Comparison of ENCODE assay signal across 8 mouse cellular contexts in genomic region chr6:24662483-24662882, GRCm38 (mm10). TPM values are rescaled to one million over a fixed set of nuclear protein-coding genes. Genes with fewer than 3 reads are reported as not detected.
DNase-seq lines count a peak whose midpoint lies in the region; ATAC-seq lines count a peak whose summit lies in the region.

No protein-coding gene starts in this region.

- H3K27ac ChIP-seq in heart, embryonic 13.5 days (replicated peaks) = no peak overlapping the region
- no peak overlapping the region for H3K27ac ChIP-seq in forebrain, embryonic 12.5 days
- H3K27ac ChIP-seq in liver, embryonic 15.5 days (replicated peaks) = peak overlapping the region; percentile 57

- H3K27me3 ChIP-seq in heart, embryonic 13.5 days (replicated peaks) = no peaks in the 10 kb centered on the region
- H3K27me3 ChIP-seq in forebrain, embryonic 12.5 days = no peaks in the 10 kb centered on the region
- no peaks in the 10 kb centered on the region for H3K27me3 ChIP-seq in liver, embryonic 15.5 days

- H3K4me1 ChIP-seq in heart, embryonic 13.5 days = peaks cover 38% of the 10 kb centered on the region
- H3K4me1 ChIP-seq in forebrain, embryonic 12.5 days = peaks cover 13% of the 10 kb centered on the region
- H3K4me1 ChIP-seq in liver, embryonic 15.5 days (replicated peaks) = peaks cover 32% of the 10 kb centered on the region

- DNase-seq in heart, postnatal 36 days = no peak
- peak; percentile 22 for DNase-seq in A20 (ENCODE audit: low read depth, low spot score)
- no peak for DNase-seq in retina, postnatal 1 day
- DNase-seq in right cerebral cortex, postnatal 25 days = no peak

- peak overlapping the region; percentile 95 for H3K4me2 ChIP-seq in heart, embryonic 13.5 days
- H3K4me2 ChIP-seq in forebrain, embryonic 12.5 days = peak overlapping the region; percentile 36
- H3K4me2 ChIP-seq in liver, embryonic 15.5 days = peak overlapping the region; percentile 84

- peak overlapping the region; percentile 100 for H3K4me3 ChIP-seq in heart, embryonic 13.5 days
- H3K4me3 ChIP-seq in forebrain, embryonic 12.5 days (replicated peaks) = no peak overlapping the region
- H3K4me3 ChIP-seq in liver, embryonic 15.5 days (replicated peaks) = peak overlapping the region; percentile 30; the same call in 1 of the 2 replicates

- ATAC-seq in heart, embryonic 13.5 days (ENCODE audit: extremely low read depth, insufficient number of reproducible peaks, low FRiP score, low TSS enrichment) = no peak
- no peak for ATAC-seq in forebrain, embryonic 12.5 days (ENCODE audit: low FRiP score)
- no peak for ATAC-seq in liver, embryonic 15.5 days (ENCODE audit: insufficient read depth)
- ATAC-seq in inflammation-experienced regulatory T-cells, adult 6 months = no peak

- 27% methylated on average over 4 of the region's 4 CpGs for WGBS in heart, embryonic 13.5 days
- 85% methylated on average over 4 of the region's 4 CpGs for WGBS in forebrain, embryonic 12.5 days
- 16% methylated on average over 4 of the region's 4 CpGs for WGBS in liver, embryonic 15.5 days (ENCODE audit: insufficient replicate concordance)

- no peak overlapping the region; the same call in 1 of the 2 replicates for H3K9ac ChIP-seq in heart, embryonic 13.5 days
- no peak overlapping the region for H3K9ac ChIP-seq in forebrain, embryonic 12.5 days
- peak overlapping the region; percentile 29; the same call in 1 of the 2 replicates for H3K9ac ChIP-seq in liver, embryonic 15.5 days

- no peaks in the 10 kb centered on the region for H3K36me3 ChIP-seq in heart, embryonic 13.5 days
- H3K36me3 ChIP-seq in forebrain, embryonic 12.5 days (replicated peaks) = no peaks in the 10 kb centered on the region
- H3K36me3 ChIP-seq in liver, embryonic 15.5 days (replicated peaks) = no peaks in the 10 kb centered on the region; the same call in 1 of the 2 replicates

- intact Hi-C loops in heart, postnatal 36 days (cut with DNase I) = loop anchor here (2.0 kb wide), 1 partner anchor 30 kb away; no protein-coding TSS in a partner anchor

- no peaks in the 10 kb centered on the region for H3K9me3 ChIP-seq in heart, embryonic 13.5 days
- H3K9me3 ChIP-seq in forebrain, embryonic 12.5 days = no peaks in the 10 kb centered on the region
- H3K9me3 ChIP-seq in liver, embryonic 15.5 days (replicated peaks) = no peaks in the 10 kb centered on the region

RNA-seq across cellular contexts. Expression of gene Wasl, which starts 2.3 kb away (rescaled TPM):
- polyA plus RNA-seq in heart, embryonic 13.5 days (2015; fragmentation: Nextera tagmentation; extraction: Ambion mirVana) = 45.6 and 51.6 TPM in 2 replicates
- 10 to 100 TPM; 26.4 to 32.7 TPM for total RNA-seq in heart, postnatal 36 days (2021)
- 81.9 and 82.5 TPM in 2 replicates for polyA plus RNA-seq in forebrain, embryonic 12.5 days (2016; fragmentation: Nextera tagmentation; extraction: Ambion mirVana)
- 22.8 and 25.0 TPM in 2 replicates for polyA plus RNA-seq in liver, embryonic 15.5 days (2015; fragmentation: Nextera tagmentation; extraction: Ambion mirVana)
- 10 to 100 TPM; 10.1 to 17.0 (median 14.7) TPM for polyA plus RNA-seq in inflammation-experienced regulatory T-cells, adult 6 months (2017; shearing (Covaris generic))

Comparison
In these comparisons a context has a peak if more than half of its experiments do, and no peak if none do; other contexts are left out.
1. H3K4me2 ChIP-seq: peak in every context shown above with its lines; median percentile 95 in heart, embryonic 13.5 days; 84 in liver, embryonic 15.5 days; 36 in forebrain, embryonic 12.5 days.